Mouse (Mus musculus): Measurements from ENCODE around the gene Impg1. TPM values are rescaled to one million over a fixed set of nuclear protein-coding genes. Genes with fewer than 3 reads are reported as not detected.
A peak's percentile ranks its signal among the peaks of the same experiment; 100 is the strongest.

Impg1 gene
- polyA plus RNA-seq, 1 experiment from 2014 or later, result 0.09 TPM

- Histone ChIP-seq H3K4me3 (replicated peaks; ENCODE audit: low read length) (no peak overlapping the region), H3K27ac (ENCODE audit: low read length) (no peak overlapping the region), H3K4me1 (ENCODE audit: control insufficient read depth, insufficient read depth, low read length) (no peaks in the 10 kb centered on the region), H3K9me3 (replicated peaks; ENCODE audit: control insufficient read depth, low read length) (no peaks in the 10 kb centered on the region), H3K4me2 (ENCODE audit: low read depth, low read length) (no peak overlapping the region), H3K36me3 (ENCODE audit: control insufficient read depth, insufficient read depth, low read length) (no peaks in the 10 kb centered on the region), H3K27me3 (ENCODE audit: control insufficient read depth, insufficient read depth, low read length) (no peaks in the 10 kb centered on the region), H3K9ac (ENCODE audit: low read length) (no peak overlapping the region)
- no peak for ATAC-seq (ENCODE audit: insufficient read depth, low FRiP score)
These were observed 105.2 kb downstream of the Impg1 start for GRCm38 (mm10) chr9:80360063-80360462.

- WGBS, result 42% methylated on average over 20 of the region's 20 CpGs
- no peak overlapping the region for H3K9ac ChIP-seq (ENCODE audit: low read length)
- peak overlapping the region; percentile 26; the same call in 1 of the 2 replicates for H3K4me2 ChIP-seq (ENCODE audit: low read depth, low read length)
- no peaks in the 10 kb centered on the region for H3K27me3 ChIP-seq (ENCODE audit: control insufficient read depth, insufficient read depth, low read length)
- no peak overlapping the region for H3K27ac ChIP-seq (ENCODE audit: low read length)
- no peaks in the 10 kb centered on the region for H3K4me1 ChIP-seq (ENCODE audit: control insufficient read depth, insufficient read depth, low read length)
- no peaks in the 10 kb centered on the region for H3K9me3 ChIP-seq (replicated peaks; ENCODE audit: control insufficient read depth, low read length)
- no peaks in the 10 kb centered on the region for H3K36me3 ChIP-seq (ENCODE audit: control insufficient read depth, insufficient read depth, low read length)
- no peak for ATAC-seq (ENCODE audit: insufficient read depth, low FRiP score)
- 0 out of 2 replicates have a peak overlapping the region, but pooled peaks have one; percentile 3 for H3K4me3 ChIP-seq (replicated peaks; ENCODE audit: low read length)
These were observed 113.5 kb downstream of the Impg1 start for GRCm38 (mm10) chr9:80351678-80352331.

DNA sequence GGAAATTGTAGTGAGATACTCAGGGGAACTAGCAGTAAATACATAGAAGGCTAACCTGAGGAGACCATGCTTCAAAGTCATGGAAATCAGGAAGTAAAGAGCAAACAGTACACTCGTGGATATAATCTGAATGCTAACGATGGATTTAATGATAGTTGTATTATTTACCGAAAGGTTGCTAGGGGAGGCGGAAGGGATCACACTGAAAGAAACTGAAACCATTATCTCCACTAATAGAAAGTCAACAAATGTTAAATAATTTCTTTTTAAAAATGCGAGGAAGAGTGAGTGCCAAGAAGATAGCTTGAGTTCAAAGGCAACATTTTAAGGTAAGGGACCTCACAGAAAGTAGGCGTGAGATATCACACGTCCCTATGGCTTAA lies 114.0 kb downstream of the Impg1 start:
- H3K27me3 ChIP-seq (ENCODE audit: control insufficient read depth, insufficient read depth, low read length), result no peaks in the 10 kb centered on the region
- no peaks in the 10 kb centered on the region for H3K9me3 ChIP-seq (replicated peaks; ENCODE audit: control insufficient read depth, low read length)
- H3K9ac ChIP-seq (ENCODE audit: low read length), result no peak overlapping the region
- no peak for ATAC-seq (ENCODE audit: insufficient read depth, low FRiP score)
- H3K36me3 ChIP-seq (ENCODE audit: control insufficient read depth, insufficient read depth, low read length), result no peaks in the 10 kb centered on the region
- WGBS, result 64% methylated on average over 7 of the region's 7 CpGs
- 0 out of 2 replicates have a peak overlapping the region, but pooled peaks have one; percentile 3 for H3K4me3 ChIP-seq (replicated peaks; ENCODE audit: low read length)
- no peak overlapping the region for H3K27ac ChIP-seq (ENCODE audit: low read length)
- peak overlapping the region; percentile 26; the same call in 1 of the 2 replicates for H3K4me2 ChIP-seq (ENCODE audit: low read depth, low read length)
- no peaks in the 10 kb centered on the region for H3K4me1 ChIP-seq (ENCODE audit: control insufficient read depth, insufficient read depth, low read length)

- WGBS, result 89% methylated on average over 6 of the region's 6 CpGs
- no peak for ATAC-seq (ENCODE audit: insufficient read depth, low FRiP score)
- no peak overlapping the region for H3K4me3 ChIP-seq (replicated peaks; ENCODE audit: low read length)
- H3K27me3 ChIP-seq (ENCODE audit: control insufficient read depth, insufficient read depth, low read length), result no peaks in the 10 kb centered on the region
- H3K9ac ChIP-seq (ENCODE audit: low read length), result no peak overlapping the region
- H3K4me1 ChIP-seq (ENCODE audit: control insufficient read depth, insufficient read depth, low read length), result no peaks in the 10 kb centered on the region
- no peaks in the 10 kb centered on the region for H3K36me3 ChIP-seq (ENCODE audit: control insufficient read depth, insufficient read depth, low read length)
- no peak overlapping the region for H3K27ac ChIP-seq (ENCODE audit: low read length)
- H3K9me3 ChIP-seq (replicated peaks; ENCODE audit: control insufficient read depth, low read length), result no peaks in the 10 kb centered on the region
- no peak overlapping the region for H3K4me2 ChIP-seq (ENCODE audit: low read depth, low read length)
These were observed 120.8 kb downstream of the Impg1 start for GRCm38 (mm10) chr9:80344451-80345000.

- ATAC-seq (ENCODE audit: insufficient read depth, low FRiP score), result no peak
- Histone ChIP-seq H3K4me2 (ENCODE audit: low read depth, low read length) (no peak overlapping the region), H3K9ac (ENCODE audit: low read length) (no peak overlapping the region), H3K4me3 (replicated peaks; ENCODE audit: low read length) (no peak overlapping the region), H3K27ac (ENCODE audit: low read length) (no peak overlapping the region), H3K9me3 (replicated peaks; ENCODE audit: control insufficient read depth, low read length) (no peaks in the 10 kb centered on the region), H3K27me3 (ENCODE audit: control insufficient read depth, insufficient read depth, low read length) (no peaks in the 10 kb centered on the region), H3K4me1 (ENCODE audit: control insufficient read depth, insufficient read depth, low read length) (no peaks in the 10 kb centered on the region), H3K36me3 (ENCODE audit: control insufficient read depth, insufficient read depth, low read length) (no peaks in the 10 kb centered on the region)
- 81% methylated on average over 6 of the region's 6 CpGs for WGBS
These were observed 122.8 kb downstream of the Impg1 start for GRCm38 (mm10) chr9:80342520-80342919.

DNA sequence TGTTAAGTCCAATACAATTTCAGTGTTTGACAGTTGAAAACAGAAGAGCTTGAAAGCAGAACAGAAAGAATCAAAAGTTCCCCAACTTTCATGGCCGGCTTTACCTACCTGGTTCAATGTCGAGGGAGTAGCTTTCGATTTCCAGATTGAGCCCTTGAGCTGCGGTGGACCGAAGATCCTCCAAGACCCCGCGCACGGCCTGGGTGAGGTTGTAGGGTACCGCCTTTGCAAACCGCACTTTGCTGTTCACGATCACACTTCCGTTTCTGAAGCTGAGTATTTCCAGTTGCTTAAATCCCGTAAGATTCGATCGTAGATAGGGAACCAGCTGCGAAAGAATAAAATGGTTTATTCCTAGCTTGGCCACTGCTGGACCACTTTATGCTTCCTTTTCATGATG lies 123.5 kb downstream of the Impg1 start:
- ATAC-seq (ENCODE audit: insufficient read depth, low FRiP score), result no peak
- no peak overlapping the region for H3K4me3 ChIP-seq (replicated peaks; ENCODE audit: low read length)
- H3K36me3 ChIP-seq (ENCODE audit: control insufficient read depth, insufficient read depth, low read length), result no peaks in the 10 kb centered on the region
- no peak overlapping the region for H3K27ac ChIP-seq (ENCODE audit: low read length)
- no peaks in the 10 kb centered on the region for H3K9me3 ChIP-seq (replicated peaks; ENCODE audit: control insufficient read depth, low read length)
- no peaks in the 10 kb centered on the region for H3K27me3 ChIP-seq (ENCODE audit: control insufficient read depth, insufficient read depth, low read length)
- no peak overlapping the region for H3K4me2 ChIP-seq (ENCODE audit: low read depth, low read length)
- 94% methylated on average over 16 of the region's 16 CpGs for WGBS
- H3K4me1 ChIP-seq (ENCODE audit: control insufficient read depth, insufficient read depth, low read length), result no peaks in the 10 kb centered on the region
- H3K9ac ChIP-seq (ENCODE audit: low read length), result no peak overlapping the region

DNA sequence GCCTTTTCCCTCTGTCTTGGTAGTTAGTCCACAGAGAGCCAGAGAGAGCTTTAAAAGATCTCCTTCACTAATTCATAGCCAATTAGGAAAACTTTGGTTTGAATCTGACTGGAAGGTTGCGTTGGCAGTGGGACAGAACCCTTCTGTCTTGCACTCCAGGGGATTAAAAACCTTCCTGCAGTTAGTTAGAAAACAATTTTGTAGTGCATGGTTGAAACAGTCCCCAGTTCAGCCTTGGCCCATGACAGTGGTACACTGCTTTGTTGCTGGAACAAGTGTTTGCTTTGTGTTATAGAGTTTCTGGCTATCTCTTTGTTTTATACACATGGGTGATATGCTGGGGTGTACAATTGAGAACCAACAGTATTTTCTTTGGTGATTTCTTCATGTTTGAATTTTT lies 124.4 kb downstream of the Impg1 start:
- H3K27ac ChIP-seq (ENCODE audit: low read length), result no peak overlapping the region
- 80% methylated on average over 1 of the region's 1 CpGs for WGBS
- no peaks in the 10 kb centered on the region for H3K9me3 ChIP-seq (replicated peaks; ENCODE audit: control insufficient read depth, low read length)

DNA sequence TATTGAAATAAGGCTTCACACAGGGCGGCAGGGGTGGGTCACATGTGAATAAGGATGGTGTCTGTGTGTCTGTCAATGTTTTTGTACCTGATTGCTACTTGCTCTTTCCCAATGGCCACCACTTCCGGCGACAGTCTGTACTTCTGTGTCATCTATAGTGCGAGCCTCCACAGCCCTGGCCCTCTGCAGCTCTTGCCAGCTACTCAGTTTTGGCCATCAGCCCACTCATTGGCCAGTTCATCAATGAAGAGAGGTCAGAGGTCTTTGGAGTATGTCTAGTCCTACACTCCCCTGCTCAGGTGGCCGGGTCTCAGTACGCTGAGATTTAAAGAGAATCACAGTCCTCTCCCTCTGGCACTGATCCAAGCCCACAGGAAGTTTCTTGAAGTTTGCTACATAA lies 127.3 kb downstream of the Impg1 start:
- no peak overlapping the region for H3K27ac ChIP-seq (ENCODE audit: low read length)
- no peaks in the 10 kb centered on the region for H3K36me3 ChIP-seq (ENCODE audit: control insufficient read depth, insufficient read depth, low read length)
- H3K4me3 ChIP-seq (replicated peaks; ENCODE audit: low read length), result no peak overlapping the region
- 80% methylated on average over 6 of the region's 6 CpGs for WGBS
- H3K9ac ChIP-seq (ENCODE audit: low read length), result no peak overlapping the region
- H3K27me3 ChIP-seq (ENCODE audit: control insufficient read depth, insufficient read depth, low read length), result no peaks in the 10 kb centered on the region
- H3K4me2 ChIP-seq (ENCODE audit: low read depth, low read length), result no peak overlapping the region
- ATAC-seq (ENCODE audit: insufficient read depth, low FRiP score), result no peak
- no peaks in the 10 kb centered on the region for H3K4me1 ChIP-seq (ENCODE audit: control insufficient read depth, insufficient read depth, low read length)
- H3K9me3 ChIP-seq (replicated peaks; ENCODE audit: control insufficient read depth, low read length), result no peaks in the 10 kb centered on the region

More for the DNA sequence above, 124.4 kb downstream of the Impg1 start:
- H3K9ac ChIP-seq (ENCODE audit: low read length), result no peak overlapping the region
- ATAC-seq (ENCODE audit: insufficient read depth, low FRiP score), result no peak
- no peaks in the 10 kb centered on the region for H3K27me3 ChIP-seq (ENCODE audit: control insufficient read depth, insufficient read depth, low read length)
- H3K4me2 ChIP-seq (ENCODE audit: low read depth, low read length), result no peak overlapping the region
- H3K36me3 ChIP-seq (ENCODE audit: control insufficient read depth, insufficient read depth, low read length), result no peaks in the 10 kb centered on the region
- no peaks in the 10 kb centered on the region for H3K4me1 ChIP-seq (ENCODE audit: control insufficient read depth, insufficient read depth, low read length)
- H3K4me3 ChIP-seq (replicated peaks; ENCODE audit: low read length), result no peak overlapping the region

- ATAC-seq (ENCODE audit: insufficient read depth, low FRiP score), result no peak
- 62% methylated on average over 13 of the region's 13 CpGs for WGBS
- H3K4me2 ChIP-seq (ENCODE audit: low read depth, low read length), result no peak overlapping the region
These were observed 129.5 kb downstream of the Impg1 start for GRCm38 (mm10) chr9:80335660-80336357.

More at GRCm38 (mm10) chr9:80335660-80336357, 129.5 kb downstream of the Impg1 start:
- Histone ChIP-seq H3K4me3 (replicated peaks; ENCODE audit: low read length) (no peak overlapping the region), H3K9me3 (replicated peaks; ENCODE audit: control insufficient read depth, low read length) (no peaks in the 10 kb centered on the region), H3K36me3 (ENCODE audit: control insufficient read depth, insufficient read depth, low read length) (no peaks in the 10 kb centered on the region), H3K9ac (ENCODE audit: low read length) (no peak overlapping the region), H3K4me1 (ENCODE audit: control insufficient read depth, insufficient read depth, low read length) (no peaks in the 10 kb centered on the region), H3K27me3 (ENCODE audit: control insufficient read depth, insufficient read depth, low read length) (no peaks in the 10 kb centered on the region), H3K27ac (ENCODE audit: low read length) (no peak overlapping the region)

All from stomach, embryonic 16.5 days (tissue).